Mouse (Mus musculus): Measurements from ENCODE around the gene Ttll11.

DNA sequence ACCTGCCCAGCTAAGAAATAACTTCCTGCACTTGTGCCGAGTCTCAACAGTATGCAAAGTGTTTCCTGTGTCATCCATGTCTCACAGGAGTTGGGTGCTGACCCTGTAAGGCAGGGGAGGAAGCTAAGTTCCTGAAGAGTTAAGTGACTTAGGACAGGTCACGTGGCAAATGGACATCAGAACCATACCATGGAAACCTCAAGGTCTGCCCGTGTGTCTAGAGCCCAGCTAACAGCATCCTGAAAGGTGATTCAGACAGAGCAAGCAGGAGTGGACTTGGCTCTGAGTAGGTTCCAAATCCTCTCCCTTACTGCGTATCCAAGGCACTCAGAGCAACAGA lies 80.6 kb downstream of the Ttll11 start:
- TF ChIP-seq CTCF (IDR thresholded peaks at IDR 0.05; ENCODE audit: extremely low read depth, insufficient read length, insufficient replicate concordance, low read depth, low read length) (no peak), POLR2A (IDR thresholded peaks at IDR 0.05; ENCODE audit: low read depth, low read length) (no peak)
